Mouse (Mus musculus) mature B cell (primary cell): ENCODE results near the gene Lats1.
"Not testable (repeated sequence)": the region's sequence is repeated elsewhere in the genome, so short reads cannot be mapped to it uniquely, and the experiment has no call there.

Experiments used
- in situ Hi-C: fragments of 300-500 bp; cut with MboI; formaldehyde crosslinking; loops from 2 replicates; pipeline ENCODE4 v1.14.3; 2019

The Lats1 gene

GRCm38 (mm10) chr10:7726501-7726812, 45.4 kb downstream of the Lats1 start:
- in situ Hi-C loops, result no loop called here

- in situ Hi-C loops, result no loop called here
Measured at GRCm38 (mm10) chr10:7727011-7727410, 46.0 kb downstream of the Lats1 start.

DNA sequence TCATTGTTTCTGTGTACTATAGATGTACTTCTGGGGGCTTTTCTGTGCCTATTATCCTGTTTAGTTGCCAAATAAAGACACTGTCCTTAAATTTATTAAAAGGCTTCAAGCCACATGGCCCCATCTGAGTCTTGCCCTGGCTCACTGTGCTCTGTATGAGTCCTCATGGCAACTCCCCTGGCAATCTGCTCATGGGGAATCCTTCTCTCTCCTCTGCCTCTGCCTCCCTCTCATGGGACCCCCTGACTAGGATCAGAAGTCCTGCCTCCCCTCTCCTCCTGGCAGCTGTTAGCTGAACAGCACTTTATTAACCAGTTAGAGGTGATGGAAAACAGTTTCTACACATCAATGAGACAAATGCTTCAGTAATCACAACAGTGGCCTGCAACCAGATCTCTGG, 50.6 kb downstream of the Lats1 start:
- in situ Hi-C loops, result no loop called here

GRCm38 (mm10) chr10:7737122-7737521, 56.1 kb downstream of the Lats1 start:
- in situ Hi-C loops, result no loop called here

GRCm38 (mm10) chr10:7737914-7738313, 56.9 kb downstream of the Lats1 start:
- in situ Hi-C loops, result no loop called here

DNA sequence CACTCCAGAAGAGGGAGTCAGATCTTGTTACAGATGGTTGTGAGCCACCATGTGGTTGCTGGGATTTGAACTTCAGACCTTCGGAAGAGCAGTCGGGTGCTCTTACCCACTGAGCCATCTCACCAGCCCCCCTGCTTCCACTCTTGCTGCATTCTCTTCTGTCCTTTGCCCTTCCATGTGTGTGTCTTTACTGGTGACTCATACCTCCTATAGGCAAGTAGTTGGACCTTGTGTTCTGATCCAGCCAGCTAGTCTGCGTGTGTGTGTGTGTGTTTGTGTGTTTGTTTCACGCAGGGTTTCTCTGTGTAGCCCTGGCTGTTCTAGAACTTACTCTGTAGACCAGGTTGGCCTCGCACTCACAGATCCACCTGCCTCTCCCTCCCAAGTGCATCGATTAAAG, 64.5 kb downstream of the Lats1 start:
- in situ Hi-C loops, result not testable (repeated sequence)

DNA sequence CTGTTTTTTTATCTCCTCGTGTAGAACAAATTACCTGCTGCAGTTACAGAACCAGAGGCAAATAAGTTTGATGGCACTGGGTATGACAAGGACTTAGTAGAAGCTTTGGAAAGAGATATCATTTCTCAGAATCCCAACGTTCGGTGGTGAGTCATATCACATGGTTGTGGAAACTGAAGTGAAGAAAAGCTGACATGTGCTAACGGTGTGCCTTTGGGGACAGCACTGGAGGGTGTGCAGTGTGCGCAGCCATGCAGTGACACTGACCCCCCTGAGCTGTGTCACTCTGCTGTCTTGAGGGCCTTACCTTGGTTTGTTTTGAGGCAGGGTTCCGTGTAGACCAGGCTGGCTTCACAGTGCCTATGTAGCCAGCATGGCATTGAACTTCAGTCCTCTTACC, 67.7 kb downstream of the Lats1 start:
- in situ Hi-C loops, result no loop called here

DNA sequence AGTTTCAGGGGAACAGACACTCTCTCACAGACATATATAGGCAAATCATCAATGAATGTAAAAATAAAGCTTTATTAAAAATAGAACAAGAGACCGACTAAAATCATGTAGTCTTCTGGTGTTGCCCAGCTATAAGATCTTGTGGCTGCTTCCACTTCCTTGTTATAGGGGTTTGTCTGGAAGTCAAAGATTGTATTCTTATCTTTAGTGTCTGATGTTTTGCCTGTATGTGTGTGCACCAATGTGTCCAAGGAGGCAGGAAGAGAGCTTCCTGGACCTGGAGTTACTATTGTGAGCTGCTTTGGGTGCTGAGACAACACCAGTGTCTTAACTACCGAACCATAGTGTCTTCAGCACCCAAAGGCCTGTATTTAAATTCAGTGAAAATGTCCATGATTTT, 76.5 kb downstream of the Lats1 start:
- in situ Hi-C loops, result no loop called here
